Comparison of ENCODE assay signal across 10 mouse cellular contexts in the genomic region with DNA sequence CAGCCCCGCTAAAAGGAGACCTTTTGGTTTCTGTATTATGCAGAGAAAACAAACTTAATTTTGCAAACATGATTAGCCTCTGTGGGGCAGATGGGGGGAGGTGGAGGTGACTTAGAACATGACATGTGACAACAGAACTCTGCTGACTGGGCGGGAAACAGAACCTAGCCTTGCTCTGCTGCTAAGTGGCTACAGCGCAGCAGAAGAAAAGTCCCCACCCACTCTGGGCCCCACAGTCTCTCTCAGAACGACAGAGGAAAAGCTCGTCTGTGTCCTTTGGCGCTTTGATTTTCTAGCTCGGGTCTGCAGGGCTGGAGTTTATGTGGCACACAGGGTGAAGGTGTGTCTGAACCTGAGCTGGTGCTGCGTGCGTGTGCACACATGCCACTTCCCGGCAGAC. TPM values are rescaled to one million over a fixed set of nuclear protein-coding genes. Genes with fewer than 3 reads are reported as not detected.
A peak's percentile ranks its signal among the peaks of the same experiment; 100 is the strongest.
DNase-seq lines count a peak whose midpoint lies in the region; ATAC-seq lines count a peak whose summit lies in the region.
"Had no signal": no experiment of that assay in that cellular context is flagged by ENCODE, and none has a peak within 500 bp of the region (broad histone marks: within the 10 kb centered on the region; RNA-seq: fewer than 3 reads in every experiment).

No protein-coding gene starts in this region.

- no peaks in the 10 kb centered on the region for H3K27me3 ChIP-seq in heart, embryonic 14.5 days (ENCODE audit: control insufficient read depth, insufficient read depth, low read length)
- no peaks in the 10 kb centered on the region for H3K27me3 ChIP-seq in stomach, embryonic 14.5 days (ENCODE audit: control insufficient read depth, insufficient read depth, low read length)
- H3K27me3 ChIP-seq: hindbrain, embryonic 15.5 days had no signal

- WGBS in heart, embryonic 14.5 days = 44% methylated on average over 10 of the region's 10 CpGs
- WGBS in stomach, embryonic 14.5 days = 40% methylated on average over 10 of the region's 10 CpGs

- peak overlapping the region; percentile 26; the same call in 1 of the 2 replicates for H3K9ac ChIP-seq in heart, embryonic 14.5 days (ENCODE audit: low read length)
- no peak overlapping the region for H3K9ac ChIP-seq in stomach, embryonic 14.5 days (replicated peaks; ENCODE audit: low read depth, low read length)
- H3K9ac ChIP-seq: hindbrain, embryonic 15.5 days had no signal

- no peaks in the 10 kb centered on the region; the same call in 1 of the 2 replicates for H3K9me3 ChIP-seq in heart, embryonic 14.5 days (ENCODE audit: control insufficient read depth, low read length)
- H3K9me3 ChIP-seq in stomach, embryonic 14.5 days (ENCODE audit: control insufficient read depth, low read depth, low read length) = no peaks in the 10 kb centered on the region
- H3K9me3 ChIP-seq: hindbrain, embryonic 15.5 days had no signal

- no peak for ATAC-seq in heart, embryonic 14.5 days (ENCODE audit: insufficient number of reproducible peaks, insufficient read depth, low FRiP score, low read depth)
- no peak for ATAC-seq in stomach, embryonic 14.5 days (ENCODE audit: insufficient number of reproducible peaks, insufficient read depth, low FRiP score, low read depth)
- ATAC-seq: lung, postnatal 0 days had no signal

- peaks cover 14% of the 10 kb centered on the region for H3K36me3 ChIP-seq in heart, embryonic 14.5 days (ENCODE audit: control insufficient read depth, insufficient read depth, low read length)
- no peaks in the 10 kb centered on the region for H3K36me3 ChIP-seq in stomach, embryonic 14.5 days (ENCODE audit: control insufficient read depth, insufficient read depth, low read length)
- H3K36me3 ChIP-seq: hindbrain, embryonic 15.5 days had no signal

- peak overlapping the region; percentile 38 to 53; a peak in 3 of 4 replicates for H3K27ac ChIP-seq in heart, embryonic 14.5 days (replicated peaks in 1 of 2; ENCODE audit: control insufficient read depth in 1 of 2, insufficient read depth in 1 of 2, low read depth in 2 of 2, low read length in 2 of 2)
- H3K27ac ChIP-seq in stomach, embryonic 14.5 days (ENCODE audit: low read length) = peak overlapping the region; percentile 68
- H3K27ac ChIP-seq: hindbrain, embryonic 15.5 days had no signal

- no peak for DNase-seq in heart, postnatal 4 days
- DNase-seq in CD4-positive helper T cell, adult 2 months (ENCODE audit: low read depth, low spot score) = peak; percentile 89
- DNase-seq in induced T-regulatory cell, adult 2 months (ENCODE audit: low read depth) = peak; percentile 91
- no peak for DNase-seq in left cerebral cortex, postnatal 10 days (ENCODE audit: extremely low spot score in 1 of 2, low spot score in 2 of 2)
- no peak for DNase-seq in Muller cell, postnatal 12 days (ENCODE audit: inconsistent ontology term)
- DNase-seq in cerebellum, postnatal 25 days = no peak

- H3K4me3 ChIP-seq in heart, embryonic 14.5 days (ENCODE audit: control insufficient read depth in 1 of 2, insufficient read depth in 1 of 2, low read depth in 1 of 2, low read length in 2 of 2) = no peak overlapping the region
- no peak overlapping the region for H3K4me3 ChIP-seq in stomach, embryonic 14.5 days (ENCODE audit: low read depth, low read length)
- H3K4me3 ChIP-seq: hindbrain, embryonic 15.5 days had no signal

- intact Hi-C loops in left cerebral cortex, postnatal 10 days (cut with DNase I) = no loop called here

- H3K4me1 ChIP-seq in heart, embryonic 14.5 days (ENCODE audit: control insufficient read depth in 2 of 2, insufficient read depth in 2 of 2, low read length in 2 of 2) = peaks cover 45 to 49% of the 10 kb centered on the region in 2 experiments
- H3K4me1 ChIP-seq in stomach, embryonic 14.5 days (ENCODE audit: control insufficient read depth, insufficient read depth, low read length) = peaks cover 27% of the 10 kb centered on the region
- H3K4me1 ChIP-seq: hindbrain, embryonic 15.5 days had no signal

- 0 out of 2 replicates have a peak overlapping the region, but pooled peaks have one; percentile 4 for H3K4me2 ChIP-seq in heart, embryonic 14.5 days (ENCODE audit: low read length)
- H3K4me2 ChIP-seq in stomach, embryonic 14.5 days (replicated peaks; ENCODE audit: low read depth, low read length) = no peak overlapping the region
- H3K4me2 ChIP-seq: hindbrain, embryonic 15.5 days had no signal

RNA-seq across cellular contexts. Expression of gene Nfatc2, which starts 26.5 kb away (rescaled TPM):
- polyA plus RNA-seq in heart, embryonic 14.5 days (2014; fragmentation: Nextera tagmentation; extraction: Ambion mirVana) = 13.0 and 13.2 TPM in 2 replicates
- total RNA-seq in heart, postnatal 4 days (2021) = 10 to 100 TPM; 18.8 to 21.3 TPM
- 3.0 and 3.5 TPM in 2 replicates for polyA plus RNA-seq in stomach, embryonic 14.5 days (2014; fragmentation: Nextera tagmentation; extraction: Ambion mirVana)
- total RNA-seq in left cerebral cortex, postnatal 10 days (2021) = 10 to 100 TPM; 14.4 to 17.4 TPM

Comparison
In these comparisons a context has a peak if more than half of its experiments do, and no peak if none do; other contexts are left out.
1. DNase-seq: peak in CD4-positive helper T cell, adult 2 months (single experiment) and induced T-regulatory cell, adult 2 months (single experiment); none in heart, postnatal 4 days (single experiment), left cerebral cortex, postnatal 10 days (0 of 2), Muller cell, postnatal 12 days (single experiment) and cerebellum, postnatal 25 days (0 of 2).